Mouse (Mus musculus) forebrain, embryonic 16.5 days (tissue): ENCODE data around the gene Gnai2. TPM values are rescaled to one million over a fixed set of nuclear protein-coding genes. Genes with fewer than 3 reads are reported as not detected.
A peak's percentile ranks its signal among the peaks of the same experiment; 100 is the strongest.
"Not testable (repeated sequence)": the region's sequence is repeated elsewhere in the genome, so short reads cannot be mapped to it uniquely, and the experiment has no call there.

Experiments used
- ATAC-seq: fragments of 200-750 bp; cut with Nextera tagmentation; 2 replicates; pipeline ENCODE4 v1.8.0; 2017; ENCODE audit warnings: mild to moderate bottlenecking, moderate library complexity
- H3K27ac ChIP-seq: fragments of 300-500 bp; sonication (generic); 2 replicates; pipeline ENCODE4 v1.5.1; 2014; ENCODE audit warnings: low read length, control low read depth
- H3K27me3 ChIP-seq: fragments of 300-500 bp; sonication (generic); replicated peaks from 2 replicates; pipeline ENCODE4 v1.6.1; 2014; ENCODE audit warnings: low read length; ENCODE audit not compliant: control insufficient read depth, insufficient read depth
- H3K36me3 ChIP-seq: fragments of 300-500 bp; sonication (generic); 2 replicates; pipeline ENCODE4 v1.6.1; 2014; ENCODE audit not compliant: control insufficient read depth, insufficient read depth
- H3K4me1 ChIP-seq: fragments of 300-500 bp; sonication (generic); replicated peaks from 2 replicates; pipeline ENCODE4 v1.6.1; 2014; ENCODE audit warnings: low read length; ENCODE audit not compliant: control insufficient read depth, insufficient read depth
- H3K4me2 ChIP-seq: fragments of 300-500 bp; sonication (generic); 2 replicates; pipeline ENCODE4 v1.6.1; 2014; ENCODE audit warnings: mild to moderate bottlenecking, low read length, control low read depth
- H3K4me3 ChIP-seq: fragments of 300-500 bp; sonication (generic); replicated peaks from 2 replicates; pipeline ENCODE4 v1.5.1; 2014; ENCODE audit warnings: mild to moderate bottlenecking, low read length, control low read depth
- H3K9ac ChIP-seq: fragments of 300-500 bp; sonication (generic); replicated peaks from 2 replicates; pipeline ENCODE4 v1.6.1; 2014; ENCODE audit warnings: low read depth, low read length, control low read depth
- H3K9me3 ChIP-seq: fragments of 300-500 bp; sonication (generic); 2 replicates; pipeline ENCODE4 v1.6.1; 2016; ENCODE audit warnings: low read length; ENCODE audit not compliant: control insufficient read depth
- WGBS: fragments of 180-500 bp; shearing (Covaris S2); extraction: QIAGEN DNeasy Blood & Tissue Kit; methylation state at CpG from one replicate; pipeline ENCODE4 v1.1.7; 2014; 5-methylcytosine and 5-hydroxymethylcytosine counted together
- polyA plus RNA-seq: library from polyadenylated mRNA; unstranded; fragments of >200 nt; fragmentation: Nextera tagmentation; extraction: Ambion mirVana; gene quantifications from 2 replicates; pipeline ENCODE4 v1.2.1, GENCODE M21; 2015

Gene Gnai2
- polyA plus RNA-seq, 1 experiment from 2014 or later: 299 TPM

DNA sequence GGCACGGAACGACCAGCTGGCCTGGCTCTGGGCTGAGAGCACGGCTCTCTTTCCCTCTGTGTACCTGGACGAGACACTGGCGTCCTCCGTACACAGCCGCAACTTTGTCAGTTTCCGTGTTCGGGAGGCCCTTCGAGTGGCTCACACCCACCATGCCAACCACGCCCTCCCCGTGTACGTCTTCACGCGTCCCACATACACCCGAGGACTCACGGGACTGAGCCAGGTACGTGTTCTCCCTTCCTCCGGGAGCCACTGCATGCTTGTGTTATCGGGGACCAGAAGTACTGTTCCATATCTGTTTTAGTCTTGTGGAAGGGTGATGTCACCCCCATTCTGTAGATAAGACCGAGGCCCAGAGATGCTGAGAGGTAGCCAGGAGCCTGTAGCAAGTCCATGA is 64.3 kb downstream of the Gnai2 start:
- peak overlapping the region; percentile 88; the same call in 1 of the 2 replicates for H3K9ac ChIP-seq
- H3K4me1 ChIP-seq: peaks cover 38% of the 10 kb centered on the region
- H3K27ac ChIP-seq: no peak overlapping the region
- ATAC-seq: no peak
- no peaks in the 10 kb centered on the region for H3K27me3 ChIP-seq
- H3K4me3 ChIP-seq: no peak overlapping the region
- peaks cover 27% of the 10 kb centered on the region for H3K36me3 ChIP-seq
- no peaks in the 10 kb centered on the region for H3K9me3 ChIP-seq
- WGBS: 94% methylated on average over 21 of the region's 21 CpGs
- peak overlapping the region; percentile 95 for H3K4me2 ChIP-seq

DNA sequence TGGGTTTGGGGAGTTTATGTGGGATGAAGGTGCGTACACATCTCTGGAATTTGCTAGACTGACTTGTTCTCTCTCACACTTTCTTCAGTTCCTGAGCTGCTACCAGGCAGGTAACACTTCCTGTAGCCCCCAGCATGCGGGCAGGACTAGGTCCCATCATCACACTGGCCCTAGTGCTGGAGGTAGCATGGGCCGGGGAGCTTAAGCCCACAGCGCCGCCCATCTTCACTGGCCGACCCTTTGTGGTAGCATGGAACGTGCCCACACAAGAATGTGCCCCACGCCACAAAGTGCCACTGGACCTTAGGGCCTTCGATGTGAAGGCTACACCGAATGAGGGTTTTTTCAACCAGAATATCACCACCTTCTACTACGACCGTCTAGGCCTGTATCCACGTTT is 65.2 kb downstream of the Gnai2 start:
- Histone ChIP-seq H3K9me3 (no peaks in the 10 kb centered on the region), H3K27me3 (no peaks in the 10 kb centered on the region), H3K4me2 (peak overlapping the region; percentile 95), H3K4me3 (peak overlapping the region; percentile 83), H3K4me1 (peaks cover 38% of the 10 kb centered on the region), H3K36me3 (peaks cover 28% of the 10 kb centered on the region), H3K27ac (no peak overlapping the region), H3K9ac (peak overlapping the region; percentile 88)
- no peak for ATAC-seq
- WGBS: 34% methylated on average over 13 of the region's 13 CpGs

DNA sequence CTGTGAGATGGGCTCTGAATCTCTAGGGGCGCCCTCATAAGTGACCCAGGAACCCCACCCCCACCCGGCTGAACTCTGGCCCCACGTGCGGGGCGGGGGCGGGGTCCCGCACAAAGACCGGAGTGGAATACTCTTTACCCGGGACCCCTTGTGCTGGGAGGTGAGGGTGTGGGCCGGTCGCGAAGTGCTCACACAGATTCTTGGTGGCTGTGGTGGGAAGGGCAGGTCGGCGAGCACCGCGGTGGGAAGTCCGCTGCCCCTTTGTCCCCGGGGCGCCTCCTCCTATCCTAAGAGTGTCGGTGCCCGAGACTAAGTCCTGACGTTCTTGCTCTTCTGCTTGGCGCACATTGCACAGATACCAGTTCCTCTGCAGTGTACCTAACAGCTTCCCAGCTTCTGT is 65.9 kb downstream of the Gnai2 start:
- Histone ChIP-seq H3K9me3 (no peaks in the 10 kb centered on the region), H3K27ac (peak overlapping the region; percentile 85), H3K36me3 (peaks cover 22% of the 10 kb centered on the region), H3K27me3 (no peaks in the 10 kb centered on the region), H3K4me1 (peaks cover 38% of the 10 kb centered on the region), H3K4me2 (peak overlapping the region; percentile 95), H3K4me3 (peak overlapping the region; percentile 83), H3K9ac (peak overlapping the region; percentile 88)
- peak; percentile 20 for ATAC-seq
- 0% methylated on average over 23 of the region's 23 CpGs for WGBS

DNA sequence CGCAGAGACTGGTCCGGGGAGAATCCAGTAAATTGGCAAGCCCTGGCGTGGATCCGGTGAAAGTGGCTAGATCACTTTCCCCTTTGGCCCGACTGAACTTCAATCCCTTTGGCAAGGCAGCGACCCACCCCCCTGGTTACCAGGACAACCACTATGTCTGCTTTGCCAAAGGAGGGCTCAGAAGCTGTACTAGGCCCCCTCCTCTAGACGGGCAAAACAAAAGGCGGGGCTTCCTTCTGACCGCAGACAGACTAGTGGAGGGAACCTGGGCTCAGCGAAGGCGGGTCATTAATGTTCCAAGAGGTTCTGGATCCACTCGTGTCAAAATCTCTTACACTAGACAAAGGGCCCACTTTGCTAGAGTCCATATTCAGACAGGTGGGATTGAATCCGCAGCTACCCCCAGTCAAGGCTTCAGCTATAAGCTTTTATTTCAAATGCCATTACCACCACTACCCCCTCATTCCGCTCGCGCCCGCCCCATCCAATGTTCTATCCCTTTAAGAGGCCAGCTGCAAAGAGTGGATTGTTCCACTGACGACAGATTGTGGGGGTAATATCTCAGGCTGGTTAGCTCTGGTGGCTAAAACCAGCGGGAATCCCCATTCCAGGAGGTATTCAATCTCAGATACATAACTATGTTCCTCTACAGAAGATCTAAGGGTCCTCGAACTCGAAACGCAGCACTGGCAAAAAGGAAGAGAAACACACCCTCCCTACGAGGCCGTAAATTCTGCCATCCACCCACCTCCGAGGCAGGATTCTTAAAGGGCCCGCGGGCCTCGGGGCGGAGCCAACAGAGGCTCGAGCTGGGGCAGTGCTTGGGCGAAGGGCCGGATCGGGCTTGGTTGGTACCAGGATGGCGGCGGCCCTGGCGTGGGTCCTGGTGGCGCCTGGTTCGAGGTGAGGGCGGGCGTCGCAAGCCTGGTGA is 66.6 kb downstream of the Gnai2 start:
- ATAC-seq: peak; percentile 91
- Histone ChIP-seq H3K36me3 (peaks cover 20% of the 10 kb centered on the region), H3K9ac (peak overlapping the region; percentile 88), H3K4me1 (peaks cover 44% of the 10 kb centered on the region), H3K4me2 (peak overlapping the region; percentile 95), H3K9me3 (no peaks in the 10 kb centered on the region), H3K4me3 (peak overlapping the region; percentile 83), H3K27ac (peak overlapping the region; percentile 85), H3K27me3 (no peaks in the 10 kb centered on the region)
- under 1% methylated on average over 41 of the region's 41 CpGs for WGBS

DNA sequence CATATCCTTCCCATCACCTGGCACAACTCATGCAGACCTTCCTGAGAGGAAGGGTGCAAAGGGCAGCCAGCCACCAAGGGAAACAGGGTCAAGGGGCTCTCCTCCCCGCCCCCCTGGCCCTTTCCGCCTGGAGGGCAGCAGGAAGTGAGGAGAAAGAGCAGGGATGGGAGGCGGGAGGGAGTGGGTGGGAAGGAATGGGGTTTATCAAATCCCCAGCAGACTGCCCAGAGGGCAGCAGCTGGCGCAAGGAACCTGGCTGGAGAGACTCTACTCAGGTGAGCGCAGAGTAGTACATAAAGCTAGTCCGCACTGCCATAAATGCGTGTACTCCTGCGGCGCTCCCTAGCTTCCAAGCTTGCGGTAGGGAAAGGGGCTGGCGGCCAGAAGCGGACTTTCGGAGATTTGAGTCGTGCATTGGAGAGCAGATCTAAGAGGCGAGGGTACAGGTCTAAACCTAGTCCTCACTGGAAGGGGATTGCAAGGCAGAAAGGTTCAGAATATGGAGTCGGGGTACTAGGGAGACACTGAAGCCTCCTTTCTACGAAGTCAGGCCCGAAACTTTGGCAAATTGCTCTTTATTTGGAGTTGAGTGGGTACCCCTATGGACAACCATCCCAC is 67.4 kb downstream of the Gnai2 start, which contains the start of gene Hyal2:
Gene Hyal2 (plus strand): TSS at position 244 of the 618 bp plus-strand sequence.
- ATAC-seq: no peak
- Histone ChIP-seq H3K36me3 (peaks cover 15% of the 10 kb centered on the region), H3K4me3 (peak within 1 kb of the TSS; percentile 83), H3K9ac (peak within 1 kb of the TSS; percentile 88), H3K27me3 (no peaks in the 10 kb centered on the region), H3K4me1 (peaks cover 46% of the 10 kb centered on the region), H3K4me2 (peak within 1 kb of the TSS; percentile 95), H3K9me3 (no peaks in the 10 kb centered on the region), H3K27ac (peak within 1 kb of the TSS; percentile 85)
- WGBS: 7% methylated on average over 18 of the region's 18 CpGs

DNA sequence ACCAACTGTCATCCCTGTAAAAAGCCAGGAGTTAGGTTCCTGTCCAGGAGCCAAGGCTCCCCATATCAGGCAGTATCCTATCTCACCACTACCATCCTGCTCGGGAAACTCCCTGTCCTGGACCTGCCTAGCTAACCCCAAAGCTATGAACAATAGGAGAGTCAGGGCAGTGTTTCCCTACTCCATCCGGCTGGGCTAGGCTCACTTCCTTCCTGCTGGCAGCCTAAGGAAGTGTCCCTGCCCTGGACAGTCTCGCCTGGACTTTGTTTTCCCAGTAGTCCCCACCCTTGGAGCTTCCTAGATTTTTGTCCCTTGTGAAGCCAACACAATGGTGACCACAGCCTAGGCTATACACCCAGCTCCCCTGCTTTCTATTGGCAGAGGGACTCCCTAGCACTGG is 68.3 kb downstream of the Gnai2 start:
- no peak overlapping the region for H3K4me2 ChIP-seq
- peaks cover 6% of the 10 kb centered on the region for H3K36me3 ChIP-seq
- H3K27me3 ChIP-seq: no peaks in the 10 kb centered on the region
- no peak for ATAC-seq
- 70% methylated on average over 3 of the region's 3 CpGs for WGBS
- no peak overlapping the region for H3K4me3 ChIP-seq
- H3K27ac ChIP-seq: no peak overlapping the region
- peaks cover 41% of the 10 kb centered on the region for H3K4me1 ChIP-seq
- H3K9ac ChIP-seq: no peak overlapping the region
- H3K9me3 ChIP-seq: no peaks in the 10 kb centered on the region

DNA sequence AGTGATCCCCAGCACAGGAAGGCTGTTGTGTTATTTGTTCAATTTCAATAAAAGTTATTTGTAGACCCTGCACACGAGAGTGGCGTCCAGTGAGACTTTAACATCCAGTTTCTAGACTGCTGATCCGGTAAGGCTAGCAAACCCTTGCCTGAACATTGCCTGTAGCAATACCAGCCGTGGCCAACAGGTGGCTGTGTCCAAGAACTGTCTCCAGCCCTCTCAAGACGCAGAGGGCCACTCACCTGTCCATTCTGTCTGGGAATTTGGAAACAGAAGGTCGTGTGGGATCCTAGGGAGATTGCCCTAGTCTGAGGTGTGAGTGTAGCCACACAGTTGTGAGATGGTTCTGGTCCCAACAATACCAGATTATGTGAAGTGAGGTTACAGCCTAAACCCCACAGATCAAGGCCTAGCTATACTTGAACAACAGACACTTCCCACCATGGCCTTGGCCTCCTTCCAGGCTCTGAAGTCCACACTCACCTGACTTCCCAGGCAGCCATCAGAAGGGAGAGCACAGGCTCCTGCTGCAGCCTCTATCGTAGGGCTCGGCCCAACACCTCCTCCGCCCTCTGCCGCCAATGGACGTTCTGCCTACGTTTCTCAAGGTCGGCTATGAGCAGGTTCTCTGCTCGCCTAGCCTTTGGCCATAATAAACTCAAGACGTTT is 69.0 kb downstream of the Gnai2 start:
- no peak overlapping the region for H3K9ac ChIP-seq
- H3K9me3 ChIP-seq: no peaks in the 10 kb centered on the region
- H3K4me1 ChIP-seq: peaks cover 34% of the 10 kb centered on the region
- peaks cover 8% of the 10 kb centered on the region; the same call in 1 of the 2 replicates for H3K36me3 ChIP-seq
- no peak for ATAC-seq
- 59% methylated on average over 15 of the region's 15 CpGs for WGBS
- H3K27ac ChIP-seq: no peak overlapping the region
- no peaks in the 10 kb centered on the region for H3K27me3 ChIP-seq
- no peak overlapping the region for H3K4me3 ChIP-seq
- no peak overlapping the region for H3K4me2 ChIP-seq

DNA sequence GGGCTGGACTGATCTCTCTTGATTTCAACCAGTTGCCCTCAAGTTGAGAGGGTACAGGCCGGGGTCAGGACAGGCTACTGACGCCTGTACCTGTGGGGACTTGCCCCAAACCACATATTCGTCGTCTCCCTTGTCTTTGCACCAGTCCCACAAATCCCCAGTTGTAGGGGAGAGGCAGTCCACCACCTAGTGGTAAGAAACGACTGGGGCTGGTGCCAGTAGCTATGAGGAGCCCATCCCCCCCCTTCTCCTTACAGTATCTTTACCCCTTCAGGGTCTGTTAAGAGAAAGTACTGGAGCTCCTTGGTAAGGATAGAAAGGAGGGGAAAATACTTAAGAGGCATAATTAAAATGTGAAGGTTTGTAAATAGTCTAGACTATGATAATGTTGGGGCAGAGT is 69.6 kb downstream of the Gnai2 start:
- WGBS: 52% methylated on average over 5 of the region's 5 CpGs
- ATAC-seq, H3K36me3 ChIP-seq, H3K4me2 ChIP-seq, H3K4me3 ChIP-seq, H3K9ac ChIP-seq, H3K27me3 ChIP-seq, H3K27ac ChIP-seq, H3K9me3 ChIP-seq: not testable (repeated sequence)
- peaks cover 28% of the 10 kb centered on the region for H3K4me1 ChIP-seq
